Mouse (Mus musculus) cortical plate, adult 2 months (tissue): ENCODE measurements around the gene Adtrp. TPM values are rescaled to one million over a fixed set of nuclear protein-coding genes. Genes with fewer than 3 reads are reported as not detected.
A peak's percentile ranks its signal among the peaks of the same experiment; 100 is the strongest.

ENCODE experiments used
- H3K27ac ChIP-seq: fragments of 200-500 bp; 2 replicates; pipeline ENCODE4 v1.5.1; 2012; ENCODE audit warnings: low read length, control low read depth, inconsistent platforms; ENCODE audit not compliant: insufficient read depth
- H3K4me1 ChIP-seq: fragments of 200-500 bp; 2 replicates; pipeline ENCODE4 v1.6.1; 2011; ENCODE audit warnings: low read length; ENCODE audit not compliant: control insufficient read depth, insufficient read depth
- H3K4me3 ChIP-seq: fragments of 200-500 bp; 2 replicates; pipeline ENCODE4 v1.5.1; 2011; ENCODE audit warnings: mild to moderate bottlenecking, low read length, control low read depth; ENCODE audit not compliant: insufficient read depth
- CTCF ChIP-seq: fragments of 200-500 bp; IDR thresholded peaks from 2 replicates; pipeline ENCODE4 v1.5.1; 2011; ENCODE audit warnings: mild to moderate bottlenecking, control low read depth, low read length; ENCODE audit not compliant: insufficient read depth; ENCODE audit errors: extremely low read depth
- POLR2A ChIP-seq: fragments of 200-500 bp; IDR thresholded peaks from 2 replicates; pipeline ENCODE4 v1.6.1; 2011; ENCODE audit warnings: mild to moderate bottlenecking, low read length, control low read depth; ENCODE audit not compliant: insufficient read depth; ENCODE audit errors: extremely low read depth
- polyA plus RNA-seq: library from polyadenylated mRNA; depleted of rRNA; stranded (reverse); fragments of >200 nt; gene quantifications from 2 replicates; pipeline ENCODE4 v1.2.3, GENCODE M21; 2012

Gene Adtrp
- polyA plus RNA-seq, 1 experiment = 0.48 TPM

- Histone ChIP-seq H3K4me3 (no peak overlapping the region), H3K27ac (no peak overlapping the region), H3K4me1 (peaks cover 4% of the 10 kb centered on the region)
- no peak for TF ChIP-seq POLR2A
- no peak for TF ChIP-seq CTCF
Observed at GRCm38 (mm10) chr13:41816643-41817042, 30.8 kb downstream of the Adtrp start.

DNA sequence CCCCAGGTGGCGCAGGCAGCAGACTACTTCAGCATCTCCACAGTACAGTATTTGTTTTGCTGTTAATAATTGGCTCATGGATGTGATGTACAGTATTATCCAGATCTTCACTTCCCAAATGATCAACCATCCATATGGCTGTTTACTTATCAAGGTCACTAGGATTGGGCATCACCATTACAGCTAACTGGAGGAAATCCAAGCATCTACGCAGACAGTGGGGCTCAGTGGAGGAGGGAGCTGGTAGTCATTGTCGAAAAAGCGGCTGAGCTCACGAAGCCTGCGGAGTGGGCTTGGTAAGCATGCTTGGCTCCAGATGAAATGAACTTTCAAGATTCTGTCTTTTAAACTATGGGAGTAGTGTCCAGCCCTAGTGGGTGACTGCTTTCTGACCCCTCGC is 36.7 kb downstream of the Adtrp start:
- H3K4me1 ChIP-seq = peaks cover 2% of the 10 kb centered on the region; the same call in 1 of the 2 replicates
- H3K27ac ChIP-seq = no peak overlapping the region
- H3K4me3 ChIP-seq = no peak overlapping the region
- TF ChIP-seq CTCF = no peak
- no peak for TF ChIP-seq POLR2A

DNA sequence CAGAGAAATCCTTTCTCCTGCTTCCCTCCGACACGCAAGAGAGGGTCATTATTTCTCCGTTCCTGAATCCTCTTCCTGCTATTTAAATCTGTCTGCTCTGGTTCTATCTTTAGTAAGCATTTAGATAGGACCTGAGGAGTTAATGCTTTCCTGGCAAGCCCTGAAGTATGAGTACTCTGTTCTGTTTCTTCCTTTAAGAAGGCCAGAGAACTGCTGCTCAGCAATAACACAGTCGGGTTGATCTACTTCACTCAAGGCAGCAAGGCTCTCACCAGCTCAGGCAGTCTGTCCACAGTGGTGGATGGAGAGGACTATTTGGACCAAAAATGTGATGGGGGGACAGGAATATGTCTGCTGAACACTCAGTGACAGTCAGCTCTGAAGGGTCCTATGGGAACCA is 39.7 kb downstream of the Adtrp start:
- TF ChIP-seq POLR2A (no peak), CTCF (no peak)
- Histone ChIP-seq H3K27ac (peak overlapping the region; percentile 48), H3K4me1 (peaks cover 2% of the 10 kb centered on the region; the same call in 1 of the 2 replicates), H3K4me3 (no peak overlapping the region)

GRCm38 (mm10) chr13:41807300-41807699 is 40.2 kb downstream of the Adtrp start:
- H3K4me1 ChIP-seq = peaks cover 2% of the 10 kb centered on the region; the same call in 1 of the 2 replicates
- no peak overlapping the region for H3K27ac ChIP-seq
- TF ChIP-seq CTCF = no peak
- TF ChIP-seq POLR2A = no peak

DNA sequence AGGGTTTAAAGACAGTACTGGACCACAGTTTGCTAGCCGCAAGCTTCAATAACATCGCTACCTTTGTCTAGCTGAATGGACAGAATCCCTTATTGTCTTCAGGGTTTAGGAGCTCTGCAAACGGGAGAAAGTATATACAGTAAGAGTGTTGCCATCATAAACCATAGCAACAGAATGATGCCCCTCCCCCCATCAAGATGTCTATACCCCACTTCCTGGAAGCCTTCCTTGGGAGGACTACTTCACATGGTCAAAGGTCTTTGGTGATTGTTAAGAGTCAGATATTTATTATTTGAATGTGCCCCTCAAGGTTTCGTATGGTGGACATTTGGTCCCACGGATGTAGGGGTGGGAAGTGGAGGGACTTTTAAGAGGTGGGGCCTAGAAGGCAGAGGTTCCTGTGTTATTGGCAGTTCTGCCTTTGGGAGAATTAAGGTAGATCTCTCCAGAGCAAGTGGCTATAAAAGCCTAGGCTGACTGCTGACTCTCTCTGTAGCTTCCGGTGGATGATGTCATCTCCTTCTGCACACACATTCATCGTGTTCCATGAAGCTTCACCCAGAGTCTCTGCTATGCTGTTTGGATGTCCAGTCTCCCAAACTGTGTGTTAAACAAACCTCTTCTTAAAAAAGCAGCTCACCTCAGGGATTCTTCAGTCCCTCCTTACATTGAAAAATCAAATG is 42.2 kb downstream of the Adtrp start:
- H3K4me3 ChIP-seq = no peak overlapping the region
- H3K4me1 ChIP-seq = peaks cover 3% of the 10 kb centered on the region; the same call in 1 of the 2 replicates
- H3K27ac ChIP-seq = no peak overlapping the region
- TF ChIP-seq CTCF (no peak), POLR2A (no peak)

More at GRCm38 (mm10) chr13:41807300-41807699, 40.2 kb downstream of the Adtrp start:
- no peak overlapping the region for H3K4me3 ChIP-seq

GRCm38 (mm10) chr13:41803656-41804265 is 43.7 kb downstream of the Adtrp start:
- TF ChIP-seq POLR2A (no peak), CTCF (no peak)
- H3K27ac ChIP-seq = no peak overlapping the region
- H3K4me1 ChIP-seq = peaks cover 3% of the 10 kb centered on the region; the same call in 1 of the 2 replicates
- H3K4me3 ChIP-seq = no peak overlapping the region

DNA sequence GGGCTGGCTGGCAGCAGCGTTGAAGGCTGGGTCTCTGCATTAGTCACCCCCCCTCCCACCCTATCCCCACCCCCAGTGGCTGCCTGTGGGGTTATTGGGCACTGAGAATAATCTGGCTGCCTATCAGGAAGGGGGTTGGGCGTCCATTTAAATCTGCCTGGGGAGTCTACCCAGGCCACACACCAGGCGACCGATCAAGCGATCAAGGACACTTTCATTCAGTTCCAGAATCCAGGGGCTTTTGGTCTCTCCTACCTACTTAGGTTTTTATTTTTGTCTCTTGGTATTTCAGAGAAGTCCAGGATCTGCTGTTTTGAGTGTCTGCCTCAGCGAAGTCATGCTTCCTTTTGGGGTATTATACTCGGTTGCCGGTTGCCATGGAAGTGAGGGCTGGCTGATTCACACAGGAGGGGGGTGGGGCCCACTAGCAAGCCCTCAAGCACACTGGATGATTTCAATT is 46.3 kb downstream of the Adtrp start:
- no peak overlapping the region for H3K27ac ChIP-seq
- TF ChIP-seq POLR2A (no peak), CTCF (no peak)
- no peak overlapping the region for H3K4me3 ChIP-seq

GRCm38 (mm10) chr13:41792849-41793248 is 54.6 kb downstream of the Adtrp start:
- Histone ChIP-seq H3K27ac (no peak overlapping the region), H3K4me3 (no peak overlapping the region), H3K4me1 (no peaks in the 10 kb centered on the region; the same call in 1 of the 2 replicates)
- TF ChIP-seq POLR2A (no peak), CTCF (no peak)

More for the DNA sequence above, 46.3 kb downstream of the Adtrp start:
- H3K4me1 ChIP-seq = peaks cover 1% of the 10 kb centered on the region; the same call in 1 of the 2 replicates

DNA sequence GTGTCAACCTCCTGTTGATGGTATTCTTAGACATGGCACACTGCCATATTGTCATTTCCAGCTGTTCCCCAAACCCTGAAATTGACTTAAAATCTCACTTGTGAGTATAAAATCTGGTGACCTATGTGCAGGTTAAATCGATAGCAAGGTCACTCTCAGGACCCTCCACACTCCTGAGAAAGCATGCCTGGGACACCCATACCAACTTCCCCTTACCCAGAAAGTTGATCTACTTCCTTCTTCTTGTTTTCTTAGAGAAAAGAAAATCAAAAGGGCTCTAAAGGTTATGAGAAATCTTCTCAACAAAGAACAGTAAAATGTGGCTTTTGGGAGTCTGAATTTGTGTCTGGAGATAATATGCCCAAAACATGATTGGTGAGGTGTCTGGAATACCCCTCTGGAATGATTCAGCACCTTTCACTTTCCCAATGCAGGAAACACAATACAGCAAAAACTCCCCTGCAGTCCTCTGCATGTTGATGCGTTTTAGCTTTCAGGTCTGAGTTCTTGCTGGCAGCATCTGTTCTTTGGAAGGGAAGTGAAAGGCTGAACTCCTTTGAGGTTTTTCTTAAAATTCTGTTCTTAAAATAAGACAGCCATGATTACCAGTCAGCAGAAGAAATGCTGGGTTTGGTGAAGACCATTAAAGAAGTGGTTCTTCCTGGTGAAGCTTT is 59.5 kb downstream of the Adtrp start:
- TF ChIP-seq CTCF = no peak
- no peak for TF ChIP-seq POLR2A
- peak overlapping the region; percentile 52; the same call in 1 of the 2 replicates for H3K27ac ChIP-seq
- no peak overlapping the region for H3K4me3 ChIP-seq
- no peaks in the 10 kb centered on the region; the same call in 1 of the 2 replicates for H3K4me1 ChIP-seq
